Mouse (Mus musculus) kidney, embryonic 14.5 days (tissue): ENCODE data around the gene Zfp668. TPM values are rescaled to one million over a fixed set of nuclear protein-coding genes. Genes with fewer than 3 reads are reported as not detected.
A peak's percentile ranks its signal among the peaks of the same experiment; 100 is the strongest.

ENCODE experiments used
- ATAC-seq: fragments of 200-750 bp; cut with Nextera tagmentation; 2 replicates; pipeline ENCODE4 v1.8.0; 2017; ENCODE audit warnings: moderate number of reproducible peaks, mild to moderate bottlenecking, moderate TSS enrichment, moderate library complexity; ENCODE audit not compliant: low FRiP score, low TSS enrichment
- H3K27ac ChIP-seq: fragments of 300-500 bp; sonication (generic); 2 replicates; pipeline ENCODE4 v1.5.1; 2014; ENCODE audit warnings: low read depth, mild to moderate bottlenecking, low read length, moderate library complexity, mixed read lengths
- H3K27me3 ChIP-seq: fragments of 300-500 bp; sonication (generic); 2 replicates; pipeline ENCODE4 v1.6.1; 2014; ENCODE audit warnings: mild to moderate bottlenecking, low read length; ENCODE audit not compliant: control insufficient read depth, insufficient read depth
- H3K36me3 ChIP-seq: fragments of 300-500 bp; sonication (generic); 2 replicates; pipeline ENCODE4 v1.6.1; 2014; ENCODE audit warnings: low read length, mixed read lengths; ENCODE audit not compliant: control insufficient read depth, insufficient read depth
- H3K4me1 ChIP-seq: fragments of 300-500 bp; sonication (generic); 2 replicates; pipeline ENCODE4 v1.6.1; 2014; ENCODE audit warnings: low read length, mixed read lengths; ENCODE audit not compliant: control insufficient read depth, insufficient read depth
- H3K4me2 ChIP-seq: fragments of 300-500 bp; sonication (generic); replicated peaks from 2 replicates; pipeline ENCODE4 v1.6.1; 2014; ENCODE audit warnings: low read depth, mild to moderate bottlenecking, low read length
- H3K4me3 ChIP-seq: fragments of 300-500 bp; sonication (generic); 2 replicates; pipeline ENCODE4 v1.5.1; 2014; ENCODE audit warnings: mild to moderate bottlenecking, low read length
- H3K9ac ChIP-seq: fragments of 300-500 bp; sonication (generic); 2 replicates; pipeline ENCODE4 v1.6.1; 2014; ENCODE audit warnings: low read depth, mild to moderate bottlenecking, low read length, moderate library complexity
- H3K9me3 ChIP-seq: fragments of 300-500 bp; sonication (generic); 2 replicates; pipeline ENCODE4 v1.6.1; 2016; ENCODE audit warnings: low read length; ENCODE audit not compliant: control insufficient read depth
- whole genome bisulfite sequencing: fragments of 180-500 bp; shearing (Covaris S2); extraction: QIAGEN DNeasy Blood & Tissue Kit; methylation state at CpG from one replicate; pipeline ENCODE4 v1.1.7; 2014; 5-methylcytosine and 5-hydroxymethylcytosine counted together
- polyA plus RNA-seq: library from polyadenylated mRNA; unstranded; fragments of >200 nt; fragmentation: Nextera tagmentation; extraction: Ambion mirVana; gene quantifications from 2 replicates; pipeline ENCODE4 v1.2.1, GENCODE M21; 2014

Zfp668 gene
- polyA plus RNA-seq, 1 experiment from 2014 or later = 21.9 TPM

DNA sequence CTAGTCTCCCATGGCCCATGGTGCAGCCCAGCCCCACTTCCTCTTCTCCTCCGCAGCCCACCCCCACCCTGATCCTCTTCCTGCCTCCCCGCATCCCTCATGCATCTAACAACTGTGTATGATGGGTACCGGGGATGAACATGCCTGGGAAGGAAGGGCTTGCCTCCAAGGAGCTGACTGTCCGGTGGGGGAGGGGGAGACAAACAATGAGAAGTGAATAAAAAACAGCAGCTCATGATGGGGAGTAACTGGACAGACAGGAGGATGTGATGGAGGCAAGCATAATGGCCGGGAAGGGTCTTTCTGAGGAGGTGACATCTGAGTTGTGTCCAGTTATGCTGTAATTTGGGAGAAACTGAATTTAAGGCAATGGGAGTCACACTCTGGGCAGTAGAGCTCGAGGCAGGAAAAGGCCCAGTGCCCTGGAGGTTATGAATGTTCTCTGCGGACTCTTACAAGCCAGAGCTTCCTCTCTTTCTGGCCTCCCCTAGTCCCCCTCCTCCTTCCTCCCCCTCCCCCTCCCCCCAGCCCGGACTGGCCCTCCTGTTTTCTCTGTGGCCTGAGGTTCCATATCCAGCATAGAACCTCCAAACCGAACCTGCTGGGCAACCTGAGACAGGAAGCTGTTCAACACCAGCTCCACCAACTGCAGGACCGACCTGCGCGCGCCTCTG, 55.7 kb downstream of the Zfp668 start:
- ATAC-seq = no peak
- Histone ChIP-seq H3K9me3 (no peaks in the 10 kb centered on the region), H3K4me1 (peaks cover 27% of the 10 kb centered on the region; the same call in 1 of the 2 replicates), H3K4me3 (no peak overlapping the region), H3K27me3 (no peaks in the 10 kb centered on the region), H3K36me3 (no peaks in the 10 kb centered on the region), H3K4me2 (no peak overlapping the region), H3K9ac (no peak overlapping the region), H3K27ac (peak overlapping the region; percentile 66)
- 58% methylated on average over 13 of the region's 13 CpGs for WGBS

- WGBS = 88% methylated on average over 5 of the region's 5 CpGs
- no peaks in the 10 kb centered on the region for H3K36me3 ChIP-seq
- no peaks in the 10 kb centered on the region for H3K9me3 ChIP-seq
- peaks cover 14% of the 10 kb centered on the region; the same call in 1 of the 2 replicates for H3K4me1 ChIP-seq
- ATAC-seq = no peak
- no peak overlapping the region for H3K9ac ChIP-seq
- no peak overlapping the region for H3K27ac ChIP-seq
- H3K4me3 ChIP-seq = no peak overlapping the region
- no peak overlapping the region for H3K4me2 ChIP-seq
- no peaks in the 10 kb centered on the region for H3K27me3 ChIP-seq
Measured at GRCm38 (mm10) chr7:127817776-127818175, 58.9 kb downstream of the Zfp668 start.

DNA sequence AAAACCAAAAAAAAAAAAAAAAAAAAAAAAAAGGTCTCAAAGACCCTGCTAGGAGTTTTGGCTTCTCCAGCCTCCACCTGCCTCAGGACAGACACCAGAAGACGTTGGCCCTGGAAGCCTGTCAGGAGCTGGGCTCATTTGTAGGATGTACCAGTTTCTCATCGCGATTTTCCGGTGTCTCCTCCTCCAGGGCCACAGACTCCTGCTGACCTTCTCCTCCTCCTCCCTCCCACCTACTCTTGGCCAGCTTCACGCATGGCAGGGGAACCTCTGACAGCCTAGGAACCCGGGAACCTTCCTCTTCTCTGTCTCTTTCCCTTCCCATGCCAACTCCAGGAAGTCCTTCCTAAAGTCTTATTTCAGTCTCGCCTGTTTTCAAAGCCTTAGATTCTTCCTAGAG, 59.6 kb downstream of the Zfp668 start:
- H3K36me3 ChIP-seq = no peaks in the 10 kb centered on the region; the same call in 1 of the 2 replicates
- no peak overlapping the region for H3K9ac ChIP-seq
- H3K4me3 ChIP-seq = no peak overlapping the region
- no peak overlapping the region for H3K27ac ChIP-seq
- 64% methylated on average over 7 of the region's 7 CpGs for WGBS
- ATAC-seq = no peak
- H3K4me1 ChIP-seq = peaks cover 11% of the 10 kb centered on the region; the same call in 1 of the 2 replicates
- no peaks in the 10 kb centered on the region for H3K9me3 ChIP-seq
- H3K4me2 ChIP-seq = no peak overlapping the region
- H3K27me3 ChIP-seq = no peaks in the 10 kb centered on the region

DNA sequence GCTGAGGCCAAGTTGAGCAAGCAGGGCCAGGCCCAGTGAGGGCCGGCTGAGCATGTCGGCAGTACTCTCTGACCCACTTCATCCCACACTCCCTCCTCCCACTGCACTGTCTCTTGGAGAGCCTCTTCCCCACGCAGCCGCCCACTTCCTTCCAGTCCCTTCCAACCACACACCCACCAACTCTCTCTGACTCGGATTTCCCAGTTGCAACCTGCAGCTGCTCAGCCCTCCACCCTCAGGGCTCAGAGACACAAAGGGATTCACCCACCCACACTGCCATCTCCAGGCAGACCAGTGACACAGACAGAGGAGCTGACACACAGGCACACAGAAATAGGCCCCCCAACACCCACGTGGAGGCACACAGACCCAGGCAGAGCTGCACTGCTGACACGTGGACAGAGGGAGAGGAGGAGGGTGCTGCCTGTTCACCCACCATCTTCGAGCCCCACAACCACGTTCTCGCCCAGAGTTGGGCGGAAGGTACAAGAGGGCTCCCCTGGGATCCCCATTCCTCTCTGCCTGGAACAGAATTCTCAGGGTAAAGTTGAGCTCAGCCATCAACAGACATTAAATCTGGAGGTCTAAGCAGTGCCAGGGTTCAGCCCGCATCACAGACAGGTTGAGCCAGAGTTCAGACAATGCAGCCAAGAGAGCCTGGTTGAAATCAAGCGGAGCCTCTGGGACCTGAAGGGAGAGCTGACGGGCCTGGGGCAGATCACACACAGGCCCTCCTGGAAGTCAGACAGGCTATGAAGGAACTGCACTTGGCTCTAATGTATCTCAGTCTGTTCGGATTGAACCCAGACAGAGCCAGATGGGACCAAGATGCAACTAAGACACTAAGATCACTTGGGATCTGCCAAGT, 60.4 kb downstream of the Zfp668 start:
- H3K4me1 ChIP-seq = peaks cover 11% of the 10 kb centered on the region; the same call in 1 of the 2 replicates
- peak overlapping the region; percentile 31; the same call in 1 of the 2 replicates for H3K9ac ChIP-seq
- ATAC-seq = peak; percentile 47
- H3K27me3 ChIP-seq = no peaks in the 10 kb centered on the region
- no peaks in the 10 kb centered on the region; the same call in 1 of the 2 replicates for H3K36me3 ChIP-seq
- no peaks in the 10 kb centered on the region for H3K9me3 ChIP-seq
- WGBS = 53% methylated on average over 15 of the region's 15 CpGs
- H3K27ac ChIP-seq = peak overlapping the region; percentile 51; the same call in 1 of the 2 replicates
- no peak overlapping the region for H3K4me3 ChIP-seq
- H3K4me2 ChIP-seq = no peak overlapping the region

GRCm38 (mm10) chr7:127815116-127815665, 61.4 kb downstream of the Zfp668 start:
- Histone ChIP-seq H3K4me3 (no peak overlapping the region), H3K9ac (peak overlapping the region; percentile 18; the same call in 1 of the 2 replicates), H3K4me1 (peaks cover 5% of the 10 kb centered on the region; the same call in 1 of the 2 replicates), H3K36me3 (no peaks in the 10 kb centered on the region; the same call in 1 of the 2 replicates), H3K4me2 (no peak overlapping the region), H3K27ac (0 out of 2 replicates have a peak overlapping the region, but pooled peaks have one; percentile 17), H3K27me3 (no peaks in the 10 kb centered on the region), H3K9me3 (no peaks in the 10 kb centered on the region)
- ATAC-seq = no peak
- WGBS = 80% methylated on average over 15 of the region's 15 CpGs

DNA sequence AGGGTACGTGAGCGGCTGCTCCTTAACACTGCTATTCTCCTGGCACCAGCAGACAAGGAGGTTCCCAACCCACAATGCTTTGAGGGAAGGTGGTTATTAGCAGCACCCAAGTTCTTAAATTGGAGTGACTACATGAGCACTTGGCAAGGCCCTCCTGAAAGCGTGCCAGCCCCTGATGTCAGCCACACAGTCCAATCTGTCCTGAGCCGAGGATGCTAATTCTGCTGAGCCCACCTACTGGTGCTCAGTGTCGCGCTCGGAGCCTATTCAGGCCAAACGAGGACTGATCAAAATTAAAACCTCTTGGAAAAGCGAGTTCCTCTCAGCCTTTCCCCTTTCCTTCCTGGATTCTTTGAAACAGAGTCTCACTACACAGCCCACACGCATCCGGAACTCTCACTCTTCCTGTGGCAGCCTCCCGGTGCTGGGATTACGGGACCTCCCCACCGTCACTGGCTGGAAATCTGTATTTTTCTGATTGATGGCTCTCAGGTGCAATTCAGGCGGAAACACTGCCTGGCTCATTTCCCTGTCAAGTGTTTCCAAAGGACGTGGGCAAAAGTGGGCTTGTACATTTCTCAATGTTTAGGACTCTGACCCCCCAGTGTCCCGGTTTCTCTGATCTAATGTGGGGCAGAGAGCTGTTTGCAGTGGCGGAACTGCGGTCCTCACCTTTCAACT, 62.2 kb downstream of the Zfp668 start:
- H3K36me3 ChIP-seq = no peaks in the 10 kb centered on the region; the same call in 1 of the 2 replicates
- H3K27me3 ChIP-seq = no peaks in the 10 kb centered on the region
- H3K9ac ChIP-seq = peak overlapping the region; percentile 18; the same call in 1 of the 2 replicates
- no peak overlapping the region for H3K4me3 ChIP-seq
- no peaks in the 10 kb centered on the region for H3K9me3 ChIP-seq
- no peak overlapping the region for H3K4me2 ChIP-seq
- ATAC-seq = no peak
- H3K4me1 ChIP-seq = peaks cover 5% of the 10 kb centered on the region; the same call in 1 of the 2 replicates
- 64% methylated on average over 19 of the region's 19 CpGs for WGBS
- H3K27ac ChIP-seq = peak overlapping the region; percentile 17; the same call in 1 of the 2 replicates

- no peak overlapping the region for H3K4me2 ChIP-seq
- H3K27ac ChIP-seq = no peak overlapping the region; the same call in 1 of the 2 replicates
- no peak overlapping the region for H3K4me3 ChIP-seq
- no peaks in the 10 kb centered on the region for H3K27me3 ChIP-seq
- WGBS = 59% methylated on average over 4 of the region's 4 CpGs
- H3K9ac ChIP-seq = no peak overlapping the region
- no peaks in the 10 kb centered on the region; the same call in 1 of the 2 replicates for H3K36me3 ChIP-seq
- H3K4me1 ChIP-seq = peaks cover 5% of the 10 kb centered on the region; the same call in 1 of the 2 replicates
- no peak for ATAC-seq
- H3K9me3 ChIP-seq = no peaks in the 10 kb centered on the region
Measured at GRCm38 (mm10) chr7:127813821-127814220, 62.8 kb downstream of the Zfp668 start.
